Mouse (Mus musculus) bone marrow macrophage, adult 2 months (primary cell): ENCODE measurements around the gene Gm3854.

ENCODE experiments used
- CTCF ChIP-seq: IDR thresholded peaks from 2 replicates; pipeline ENCODE4 v1.5.1; 2012; ENCODE audit warnings: low read depth, mild to moderate bottlenecking, low read length, moderate library complexity
- POLR2A ChIP-seq: IDR thresholded peaks from 2 replicates; pipeline ENCODE4 v1.6.1; 2012; ENCODE audit warnings: mild to moderate bottlenecking, low read depth, low read length, borderline replicate concordance

DNA sequence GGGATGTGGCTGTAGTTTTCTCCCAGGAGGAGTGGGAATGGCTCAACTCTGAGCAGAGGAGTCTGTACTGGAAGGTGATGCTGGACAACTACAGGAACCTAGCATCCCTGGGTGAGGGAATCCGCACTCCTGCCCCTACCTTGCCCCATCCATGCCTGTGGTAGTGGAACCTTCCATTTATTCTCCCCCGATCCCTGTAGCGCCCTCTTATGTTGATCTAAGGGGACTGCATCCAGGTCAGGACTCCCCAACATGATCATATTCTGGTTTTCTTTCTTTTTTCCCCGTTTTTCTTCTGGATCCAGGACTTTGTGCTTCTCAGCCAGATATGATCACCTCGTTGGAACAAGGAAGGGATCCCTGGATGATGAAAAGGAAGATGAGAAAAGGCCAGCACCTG is 45.9 kb downstream of the Gm3854 start:
- TF ChIP-seq CTCF (no peak), POLR2A (no peak)
